Mouse (Mus musculus): ENCODE measurements around the gene Hk2. TPM values are rescaled to one million over a fixed set of nuclear protein-coding genes. Genes with fewer than 3 reads are reported as not detected.

Gene Hk2
- polyA plus RNA-seq, 1 experiment, result 2.8 TPM

GRCm38 (mm10) chr6:82797300-82797839 is 23.1 kb upstream of the Hk2 start:
- TF ChIP-seq CTCF (IDR thresholded peaks at IDR 0.05; ENCODE audit: extremely low read depth, insufficient read depth, low read length), result no peak
- no peak for TF ChIP-seq POLR2A (IDR thresholded peaks at IDR 0.05; ENCODE audit: extremely low read depth, insufficient read depth, low read length)
- H3K27ac ChIP-seq (ENCODE audit: insufficient read depth, low read length), result no peak overlapping the region
- no peaks in the 10 kb centered on the region for H3K4me1 ChIP-seq (ENCODE audit: control insufficient read depth, insufficient read depth, low read length)
- H3K4me3 ChIP-seq (ENCODE audit: insufficient read depth, low read length), result no peak overlapping the region

- TF ChIP-seq POLR2A (IDR thresholded peaks at IDR 0.05; ENCODE audit: extremely low read depth, insufficient read depth, low read length) (no peak), CTCF (IDR thresholded peaks at IDR 0.05; ENCODE audit: extremely low read depth, insufficient read depth, low read length) (no peak)
- no peak overlapping the region for H3K4me3 ChIP-seq (ENCODE audit: insufficient read depth, low read length)
- no peak overlapping the region for H3K27ac ChIP-seq (ENCODE audit: insufficient read depth, low read length)
- H3K4me1 ChIP-seq (ENCODE audit: control insufficient read depth, insufficient read depth, low read length), result no peaks in the 10 kb centered on the region
Observed at GRCm38 (mm10) chr6:82790864-82791263, 16.6 kb upstream of the Hk2 start.

GRCm38 (mm10) chr6:82783906-82784305 is 9.7 kb upstream of the Hk2 start:
- TF ChIP-seq CTCF (IDR thresholded peaks at IDR 0.05; ENCODE audit: extremely low read depth, insufficient read depth, low read length) (no peak), POLR2A (IDR thresholded peaks at IDR 0.05; ENCODE audit: extremely low read depth, insufficient read depth, low read length) (no peak)
- H3K4me3 ChIP-seq (ENCODE audit: insufficient read depth, low read length), result no peak overlapping the region
- H3K4me1 ChIP-seq (ENCODE audit: control insufficient read depth, insufficient read depth, low read length), result no peaks in the 10 kb centered on the region
- H3K27ac ChIP-seq (ENCODE audit: insufficient read depth, low read length), result no peak overlapping the region

GRCm38 (mm10) chr6:82780802-82781393 is 6.6 kb upstream of the Hk2 start:
- TF ChIP-seq CTCF (IDR thresholded peaks at IDR 0.05; ENCODE audit: extremely low read depth, insufficient read depth, low read length), result no peak
- TF ChIP-seq POLR2A (IDR thresholded peaks at IDR 0.05; ENCODE audit: extremely low read depth, insufficient read depth, low read length), result no peak
- Histone ChIP-seq H3K4me1 (ENCODE audit: control insufficient read depth, insufficient read depth, low read length) (no peaks in the 10 kb centered on the region), H3K4me3 (ENCODE audit: insufficient read depth, low read length) (no peak overlapping the region), H3K27ac (ENCODE audit: insufficient read depth, low read length) (no peak overlapping the region)

- H3K4me1 ChIP-seq (ENCODE audit: control insufficient read depth, insufficient read depth, low read length), result no peaks in the 10 kb centered on the region
- no peak overlapping the region for H3K4me3 ChIP-seq (ENCODE audit: insufficient read depth, low read length)
- no peak overlapping the region for H3K27ac ChIP-seq (ENCODE audit: insufficient read depth, low read length)
- no peak for TF ChIP-seq POLR2A (IDR thresholded peaks at IDR 0.05; ENCODE audit: extremely low read depth, insufficient read depth, low read length)
- no peak for TF ChIP-seq CTCF (IDR thresholded peaks at IDR 0.05; ENCODE audit: extremely low read depth, insufficient read depth, low read length)
Observed at GRCm38 (mm10) chr6:82780369-82780768, 6.1 kb upstream of the Hk2 start.

GRCm38 (mm10) chr6:82777124-82777654 is 2.9 kb upstream of the Hk2 start:
- Histone ChIP-seq H3K4me3 (ENCODE audit: insufficient read depth, low read length) (no peak overlapping the region), H3K4me1 (ENCODE audit: control insufficient read depth, insufficient read depth, low read length) (no peaks in the 10 kb centered on the region), H3K27ac (ENCODE audit: insufficient read depth, low read length) (no peak overlapping the region)
- no peak for TF ChIP-seq CTCF (IDR thresholded peaks at IDR 0.05; ENCODE audit: extremely low read depth, insufficient read depth, low read length)
- no peak for TF ChIP-seq POLR2A (IDR thresholded peaks at IDR 0.05; ENCODE audit: extremely low read depth, insufficient read depth, low read length)

- no peaks in the 10 kb centered on the region for H3K4me1 ChIP-seq (ENCODE audit: control insufficient read depth, insufficient read depth, low read length)
- no peak for TF ChIP-seq CTCF (IDR thresholded peaks at IDR 0.05; ENCODE audit: extremely low read depth, insufficient read depth, low read length)
- H3K27ac ChIP-seq (ENCODE audit: insufficient read depth, low read length), result no peak overlapping the region
- H3K4me3 ChIP-seq (ENCODE audit: insufficient read depth, low read length), result no peak overlapping the region
Observed at GRCm38 (mm10) chr6:82775386-82775785, 1.1 kb upstream of the Hk2 start.

- peak overlapping the region; percentile 32 for H3K4me3 ChIP-seq (ENCODE audit: insufficient read depth, low read length)
- H3K4me1 ChIP-seq (ENCODE audit: control insufficient read depth, insufficient read depth, low read length), result no peaks in the 10 kb centered on the region
- TF ChIP-seq POLR2A (IDR thresholded peaks at IDR 0.05; ENCODE audit: extremely low read depth, insufficient read depth, low read length), result no peak
- TF ChIP-seq CTCF (IDR thresholded peaks at IDR 0.05; ENCODE audit: extremely low read depth, insufficient read depth, low read length), result no peak
- H3K27ac ChIP-seq (ENCODE audit: insufficient read depth, low read length), result no peak overlapping the region
Observed at GRCm38 (mm10) chr6:82773261-82774131, 758 bp downstream of the Hk2 start.

GRCm38 (mm10) chr6:82772451-82773101 is 1.7 kb downstream of the Hk2 start:
- Histone ChIP-seq H3K4me1 (ENCODE audit: control insufficient read depth, insufficient read depth, low read length) (no peaks in the 10 kb centered on the region), H3K27ac (ENCODE audit: insufficient read depth, low read length) (no peak overlapping the region), H3K4me3 (ENCODE audit: insufficient read depth, low read length) (peak overlapping the region; percentile 32)
- TF ChIP-seq CTCF (IDR thresholded peaks at IDR 0.05; ENCODE audit: extremely low read depth, insufficient read depth, low read length) (no peak), POLR2A (IDR thresholded peaks at IDR 0.05; ENCODE audit: extremely low read depth, insufficient read depth, low read length) (no peak)

All from cortical plate, adult 2 months (tissue).